Mouse (Mus musculus): ENCODE measurements around the gene Snrpe. TPM values are rescaled to one million over a fixed set of nuclear protein-coding genes. Genes with fewer than 3 reads are reported as not detected.

Snrpe gene
- total RNA-seq (2023), result 79.3 and 87.6 TPM in 2 replicates

DNA sequence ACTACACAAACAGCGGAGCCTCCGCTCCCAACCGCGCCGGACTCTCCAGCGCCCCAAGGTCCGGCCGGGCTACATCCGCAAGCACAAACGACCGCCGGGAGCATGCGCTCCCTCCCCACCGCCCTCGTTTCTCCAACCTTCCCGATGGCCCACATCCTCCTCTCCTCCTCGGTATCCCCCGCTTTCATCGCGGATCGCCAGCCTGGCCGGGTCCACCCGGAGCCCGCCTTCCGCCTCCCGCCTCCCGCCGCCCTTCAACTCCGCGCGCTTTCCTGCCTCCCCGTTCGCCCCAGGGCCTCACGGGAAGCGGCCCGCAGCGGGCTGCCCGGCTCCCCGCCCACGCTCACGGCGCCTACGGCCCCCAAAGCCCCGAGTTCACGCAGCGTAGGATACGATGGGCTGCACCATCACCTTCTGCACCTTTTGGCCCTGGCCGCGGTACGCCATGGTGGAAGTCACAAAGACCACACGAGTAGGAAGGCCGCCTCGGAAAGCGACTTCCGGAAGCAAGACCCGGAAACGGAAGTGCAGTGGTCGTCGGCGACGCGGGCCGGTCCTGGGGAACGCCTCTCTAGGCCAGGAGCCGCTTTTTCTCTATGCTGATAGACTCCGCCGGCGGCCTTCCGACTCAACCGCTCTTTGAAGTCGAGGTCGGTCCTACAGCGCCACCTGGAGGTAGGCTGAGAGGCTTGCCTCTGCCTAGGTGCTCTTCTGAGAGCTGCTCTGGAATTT lies at the start of gene Snrpe:
Gene Snrpe (minus strand): TSS at position 521 of the 732 bp plus-strand sequence.

Other genes starting within 250 kb of the Snrpe start
- gene Etnk2, start 246.7 kb downstream of the Snrpe start, total RNA-seq (2023), result not detected in 2 replicates
- 5.9 and 7.7 TPM in 2 replicates for gene Sox13, start 185.9 kb downstream of the Snrpe start, total RNA-seq (2023)
- gene Zbed6, start 50.6 kb upstream of the Snrpe start, total RNA-seq (2023), result 16.7 and 27.5 TPM in 2 replicates
- gene Gm38394, start 51.0 kb upstream of the Snrpe start, total RNA-seq (2023), result 28.9 and 39.4 TPM in 2 replicates
- 2.1 and 3.0 TPM in 2 replicates for gene Lax1, start 79.8 kb upstream of the Snrpe start, total RNA-seq (2023)
- gene Atp2b4, start 190.8 kb upstream of the Snrpe start, total RNA-seq (2023), result 11.0 and 15.6 TPM in 2 replicates

Data from neutrophil, adult 65 days (primary cell).